Mouse (Mus musculus) CH12.LX (cell line): ENCODE results near the gene Pam16.

Experiments
- CTCF ChIP-seq, 2 experiments: IDR thresholded peaks in 1 of 2; conservative IDR thresholded peaks in 1 of 2; 2 replicates each; pipeline ENCODE4 v1.5.1; 2011 to 2012; ENCODE audit warnings: low read depth in 2 of 2, low read length in 2 of 2, improper control_type of control experiment in 1 of 2, inconsistent platforms in 1 of 2, mild to moderate bottlenecking in 1 of 2, moderate library complexity in 1 of 2
- EP300 ChIP-seq: IDR thresholded peaks from 2 replicates; pipeline ENCODE4 v1.6.1; 2011; ENCODE audit warnings: low read length, improper control_type of control experiment
- ETS1 ChIP-seq: conservative IDR thresholded peaks from 2 replicates; pipeline ENCODE4 v1.6.1; 2012; ENCODE audit warnings: low read depth, mild to moderate bottlenecking, inconsistent platforms, low read length, improper control_type of control experiment, moderate library complexity
- HCFC1 ChIP-seq: IDR thresholded peaks from 2 replicates; pipeline ENCODE4 v1.6.1; 2012; ENCODE audit warnings: low read depth, mild to moderate bottlenecking, inconsistent platforms, low read length, improper control_type of control experiment
- JUN ChIP-seq: IDR thresholded peaks from 2 replicates; pipeline ENCODE4 v1.6.1; 2011; ENCODE audit warnings: low read depth, mild to moderate bottlenecking, low read length, improper control_type of control experiment, moderate library complexity; ENCODE audit not compliant: insufficient read depth
- MXI1 ChIP-seq: IDR thresholded peaks from 2 replicates; pipeline ENCODE4 v1.6.1; 2011; ENCODE audit warnings: mild to moderate bottlenecking, low read depth, low read length, improper control_type of control experiment
- POLR2A ChIP-seq: IDR thresholded peaks from 2 replicates; pipeline ENCODE4 v1.6.1; 2011; ENCODE audit warnings: low read depth, mild to moderate bottlenecking, improper control_type of control experiment, low read length
- POLR2AphosphoS2 ChIP-seq: IDR thresholded peaks from 2 replicates; pipeline ENCODE4 v1.6.1; 2011; ENCODE audit warnings: low read depth, low read length, improper control_type of control experiment
- RAD21 ChIP-seq: IDR thresholded peaks from 2 replicates; pipeline ENCODE4 v1.6.1; 2011; ENCODE audit warnings: low read depth, mild to moderate bottlenecking, low read length, improper control_type of control experiment, moderate library complexity
- UBTF ChIP-seq: IDR thresholded peaks from 2 replicates; pipeline ENCODE4 v1.6.1; 2012; ENCODE audit warnings: low read depth, mild to moderate bottlenecking, inconsistent platforms, low read length, improper control_type of control experiment, moderate library complexity
- ZC3H11A ChIP-seq: IDR thresholded peaks from 2 replicates; pipeline ENCODE4 v1.6.1; 2012; ENCODE audit warnings: low read depth, mild to moderate bottlenecking, inconsistent platforms, low read length, improper control_type of control experiment
- ZKSCAN1 ChIP-seq: IDR thresholded peaks from 2 replicates; pipeline ENCODE4 v1.6.1; 2012; ENCODE audit warnings: low read depth, inconsistent platforms, low read length, improper control_type of control experiment, borderline replicate concordance

GRCm38 (mm10) chr16:4652707-4653416 is 28.1 kb upstream of the Pam16 start:
- TF ChIP-seq RAD21 (no peak), CTCF (conservative IDR thresholded peaks at IDR 0.05 in 1 of 2, IDR thresholded peaks at IDR 0.05 in 1 of 2; ENCODE audit: low read depth in 2 of 2, low read length in 2 of 2) (no peak), EP300 (no peak), POLR2A (no peak), POLR2AphosphoS2 (no peak), JUN (no peak), ZKSCAN1 (no peak), ZC3H11A (no peak), MXI1 (no peak), HCFC1 (no peak), UBTF (no peak), ETS1 (no peak)
